Mouse (Mus musculus) forebrain, postnatal 0 days (tissue): Measurements from ENCODE around the gene Atn1. TPM values are rescaled to one million over a fixed set of nuclear protein-coding genes. Genes with fewer than 3 reads are reported as not detected.

Source experiments
- ATAC-seq: fragments of 200-750 bp; cut with Nextera tagmentation; 2 replicates; pipeline ENCODE4 v1.8.0; 2017; ENCODE audit warnings: mild to moderate bottlenecking, moderate library complexity
- DNase-seq: peaks from one replicate; pipeline ENCODE4 v3.0.0-alpha.2; 2015
- H3K27ac ChIP-seq: fragments of 300-500 bp; sonication (generic); 2 replicates; pipeline ENCODE4 v1.5.1; 2014; ENCODE audit warnings: low read depth, mild to moderate bottlenecking, antibody characterized with exemption, low read length, moderate library complexity, mixed read lengths
- H3K27me3 ChIP-seq: fragments of 300-500 bp; sonication (generic); 2 replicates; pipeline ENCODE4 v1.6.1; 2014; ENCODE audit warnings: mild to moderate bottlenecking, low read length, mixed read lengths; ENCODE audit not compliant: insufficient read depth
- H3K36me3 ChIP-seq: fragments of 300-500 bp; sonication (generic); 2 replicates; pipeline ENCODE4 v1.6.1; 2014; ENCODE audit warnings: mild to moderate bottlenecking, moderate library complexity; ENCODE audit not compliant: insufficient read depth
- H3K4me1 ChIP-seq: fragments of 300-500 bp; sonication (generic); 2 replicates; pipeline ENCODE4 v1.6.1; 2014; ENCODE audit warnings: antibody characterized with exemption; ENCODE audit not compliant: insufficient read depth
- H3K4me2 ChIP-seq: fragments of 300-500 bp; sonication (generic); 2 replicates; pipeline ENCODE4 v1.6.1; 2014; ENCODE audit warnings: low read depth, mild to moderate bottlenecking, moderate library complexity
- H3K4me3 ChIP-seq: fragments of 300-500 bp; sonication (generic); 2 replicates; pipeline ENCODE4 v1.5.1; 2014; ENCODE audit warnings: low read depth, low read length, mixed read lengths
- H3K9ac ChIP-seq: fragments of 300-500 bp; sonication (generic); 2 replicates; pipeline ENCODE4 v1.6.1; 2014; ENCODE audit warnings: mild to moderate bottlenecking
- H3K9me3 ChIP-seq: fragments of 300-500 bp; sonication (generic); 2 replicates; pipeline ENCODE4 v1.6.1; 2016; ENCODE audit warnings: low read length
- CTCF ChIP-seq: sonication (generic); IDR thresholded peaks from 2 replicates; pipeline ENCODE4 v1.5.1; 2016; ENCODE audit warnings: antibody characterized with exemption, control low read depth, low read depth
- WGBS: fragments of 180-500 bp; shearing (Covaris S2); extraction: QIAGEN DNeasy Blood & Tissue Kit; methylation state at CpG from one replicate; pipeline ENCODE4 v1.1.7; 2014; 5-methylcytosine and 5-hydroxymethylcytosine counted together
- polyA plus RNA-seq: library from polyadenylated mRNA; unstranded; fragments of >200 nt; fragmentation: Nextera tagmentation; extraction: Ambion mirVana; gene quantifications from 2 replicates; pipeline ENCODE4 v1.2.1, GENCODE M21; 2015
- total RNA-seq: library from RNA; depleted of rRNA; stranded (reverse); fragments of >200 nt; gene quantifications from 2 replicates; pipeline ENCODE4 v1.2.3, GENCODE M21; 2014

Atn1 gene
- total and polyA plus RNA-seq, 2 experiments from 2014 or later = 15.0 to 24.2 TPM

DNA sequence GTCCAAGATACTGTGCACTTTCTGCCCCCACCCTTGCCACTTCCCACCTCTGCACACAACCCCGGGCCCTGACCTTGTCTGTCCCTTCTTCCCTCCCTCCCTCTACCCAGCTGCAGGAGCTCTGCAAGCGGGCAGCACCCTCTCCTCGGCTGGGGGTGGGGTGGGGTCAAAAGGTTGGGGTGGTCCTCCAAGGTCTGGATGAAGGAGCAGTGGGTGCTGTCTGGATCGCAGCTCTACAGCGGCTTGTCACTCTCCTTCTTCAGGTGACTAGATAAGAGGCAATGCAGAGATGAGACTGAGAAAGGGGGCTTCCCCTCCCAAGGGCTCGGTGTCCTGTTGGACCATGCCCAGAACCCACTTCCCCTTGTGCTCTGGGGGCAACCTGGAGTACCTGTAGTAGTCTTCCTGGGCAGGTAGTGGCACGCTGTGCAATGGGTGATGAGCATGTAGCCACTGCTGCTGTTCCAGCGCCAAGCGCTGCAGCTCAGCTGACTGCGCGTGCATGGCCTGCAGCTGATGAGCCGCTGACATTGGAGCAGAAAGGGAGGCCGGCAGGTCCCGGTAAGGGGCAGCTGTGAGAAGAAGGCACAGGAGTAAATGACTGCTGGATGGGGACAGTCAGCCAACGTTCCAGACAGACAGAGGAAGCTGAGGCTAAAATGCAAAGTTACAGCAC lies 13.3 kb downstream of the Atn1 start:
- no peak for ATAC-seq
- Histone ChIP-seq H3K36me3 (peaks cover 40% of the 10 kb centered on the region), H3K27ac (no peak overlapping the region), H3K4me2 (no peak overlapping the region), H3K4me3 (no peak overlapping the region), H3K4me1 (peaks cover 6% of the 10 kb centered on the region; the same call in 1 of the 2 replicates), H3K9me3 (no peaks in the 10 kb centered on the region), H3K27me3 (no peaks in the 10 kb centered on the region), H3K9ac (no peak overlapping the region)
- no peak for DNase-seq
- 93% methylated on average over 15 of the region's 15 CpGs for WGBS
- no peak for TF ChIP-seq CTCF

GRCm38 (mm10) chr6:124741842-124742241 lies 14.5 kb downstream of the Atn1 start:
- TF ChIP-seq CTCF = no peak
- peak; percentile 11 for DNase-seq
- Histone ChIP-seq H3K9me3 (no peaks in the 10 kb centered on the region), H3K36me3 (peaks cover 29% of the 10 kb centered on the region), H3K4me1 (peaks cover 6% of the 10 kb centered on the region; the same call in 1 of the 2 replicates), H3K4me2 (peak overlapping the region; percentile 83), H3K9ac (peak overlapping the region; percentile 97), H3K27ac (peak overlapping the region; percentile 100), H3K4me3 (peak overlapping the region; percentile 69), H3K27me3 (no peaks in the 10 kb centered on the region)
- no peak for ATAC-seq
- WGBS = 62% methylated on average over 3 of the region's 3 CpGs

- Histone ChIP-seq H3K27me3 (no peaks in the 10 kb centered on the region), H3K4me3 (peak within 1 kb of the TSS; percentile 69), H3K27ac (peak within 1 kb of the TSS; percentile 100), H3K4me2 (peak within 1 kb of the TSS; percentile 83), H3K9ac (peak within 1 kb of the TSS; percentile 97), H3K9me3 (no peaks in the 10 kb centered on the region), H3K4me1 (peaks cover 6% of the 10 kb centered on the region; the same call in 1 of the 2 replicates), H3K36me3 (peaks cover 26% of the 10 kb centered on the region)
- ATAC-seq (peak; percentile 88), DNase-seq (peak; percentile 94)
- WGBS = under 1% methylated on average over 41 of the region's 41 CpGs
- TF ChIP-seq CTCF = peak; percentile 15; the same call in 1 of the 2 replicates
Measured at GRCm38 (mm10) chr6:124740888-124741761, 15.2 kb downstream of the Atn1 start, which contains the start of gene Grcc10. Gene Grcc10 (minus strand): TSS chr6:124741374.

- Histone ChIP-seq H3K4me3 (peak overlapping the region; percentile 69), H3K4me1 (peaks cover 6% of the 10 kb centered on the region; the same call in 1 of the 2 replicates), H3K9me3 (no peaks in the 10 kb centered on the region), H3K4me2 (peak overlapping the region; percentile 83), H3K9ac (peak overlapping the region; percentile 97), H3K27me3 (no peaks in the 10 kb centered on the region), H3K27ac (peak overlapping the region; percentile 100), H3K36me3 (peaks cover 26% of the 10 kb centered on the region)
- under 1% methylated on average over 29 of the region's 29 CpGs for WGBS
- DNase-seq (peak; percentile 80), ATAC-seq (peak; percentile 28)
- TF ChIP-seq CTCF = peak; percentile 74
Measured at GRCm38 (mm10) chr6:124740211-124740887, 16.0 kb downstream of the Atn1 start.

GRCm38 (mm10) chr6:124739231-124739796 lies 17.0 kb downstream of the Atn1 start:
- Histone ChIP-seq H3K4me1 (peaks cover 6% of the 10 kb centered on the region; the same call in 1 of the 2 replicates), H3K9ac (0 out of 2 replicates have a peak overlapping the region, but pooled peaks have one; percentile 97), H3K9me3 (no peaks in the 10 kb centered on the region), H3K27me3 (no peaks in the 10 kb centered on the region), H3K36me3 (peaks cover 20% of the 10 kb centered on the region), H3K4me3 (no peak overlapping the region), H3K4me2 (peak overlapping the region; percentile 83; the same call in 1 of the 2 replicates), H3K27ac (no peak overlapping the region)
- no peak for TF ChIP-seq CTCF
- no peak for ATAC-seq
- WGBS = 87% methylated on average over 10 of the region's 10 CpGs
- no peak for DNase-seq

GRCm38 (mm10) chr6:124738511-124739023 lies 17.8 kb downstream of the Atn1 start, which contains the start of gene Ptpn6:
Gene Ptpn6 (minus strand): TSS chr6:124738714.
- 28% methylated on average over 15 of the region's 15 CpGs for WGBS
- H3K27ac ChIP-seq = no peak within 1 kb of the TSS

More at GRCm38 (mm10) chr6:124738511-124739023, 17.8 kb downstream of the Atn1 start, which contains the start of gene Ptpn6:
- Histone ChIP-seq H3K9me3 (no peaks in the 10 kb centered on the region), H3K4me2 (peak within 1 kb of the TSS; percentile 83; the same call in 1 of the 2 replicates), H3K9ac (0 out of 2 replicates have a peak within 1 kb of the TSS, but pooled peaks have one; percentile 97), H3K27me3 (no peaks in the 10 kb centered on the region), H3K36me3 (peaks cover 14% of the 10 kb centered on the region), H3K4me1 (peaks cover 6% of the 10 kb centered on the region; the same call in 1 of the 2 replicates), H3K4me3 (no peak within 1 kb of the TSS)
- no peak for TF ChIP-seq CTCF
- DNase-seq (no peak), ATAC-seq (no peak)
